Mouse (Mus musculus) liver, embryonic 14.5 days (tissue): Measurements from ENCODE around the gene Nr1h2.

ENCODE experiments used
- CTCF ChIP-seq: IDR thresholded peaks from 2 replicates; pipeline ENCODE4 v1.5.1; 2016; ENCODE audit warnings: antibody characterized with exemption, low read depth, control low read depth
- EP300 ChIP-seq: IDR thresholded peaks from 2 replicates; pipeline ENCODE4 v1.6.1; 2016; ENCODE audit warnings: antibody characterized with exemption, low read depth

DNA sequence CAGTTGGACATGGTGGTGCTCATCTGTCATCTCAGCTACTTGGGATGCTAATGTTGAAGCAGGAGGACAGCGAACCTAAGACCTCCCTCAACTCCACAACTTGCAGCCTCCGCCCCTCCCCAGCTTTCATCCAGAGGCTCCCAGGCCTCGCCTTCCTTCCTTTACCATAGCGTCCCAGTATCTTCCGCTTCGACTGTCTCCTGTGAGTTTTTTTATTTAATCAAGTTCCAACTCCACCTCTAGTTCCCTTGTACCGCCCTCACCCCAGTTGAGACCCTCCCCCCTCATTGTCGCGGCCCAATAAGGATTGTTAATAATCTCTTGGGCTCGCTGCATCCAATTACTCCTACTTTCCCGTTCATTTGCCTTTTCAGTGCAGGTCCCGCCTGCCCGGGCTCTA lies 36.2 kb upstream of the Nr1h2 start:
- TF ChIP-seq CTCF, result no peak
- TF ChIP-seq EP300, result no peak
